Mouse (Mus musculus): Measurements from ENCODE around the gene Inpp5k. TPM values are rescaled to one million over a fixed set of nuclear protein-coding genes. Genes with fewer than 3 reads are reported as not detected.

Gene Inpp5k
- polyA plus RNA-seq, 1 experiment from 2014 or later, result 71.4 TPM

GRCm38 (mm10) chr11:75614769-75615168 is 16.0 kb upstream of the Inpp5k start:
- H3K4me1 ChIP-seq (ENCODE audit: insufficient read depth, low read depth, low read length), result no peaks in the 10 kb centered on the region
- H3K27ac ChIP-seq (ENCODE audit: low read length), result no peak overlapping the region
- H3K9ac ChIP-seq (replicated peaks; ENCODE audit: low read depth), result no peak overlapping the region
- H3K27me3 ChIP-seq (replicated peaks; ENCODE audit: insufficient read depth, low read length), result no peaks in the 10 kb centered on the region
- H3K4me3 ChIP-seq (ENCODE audit: low read depth, low read length), result no peak overlapping the region
- ATAC-seq, result no peak
- H3K4me2 ChIP-seq (replicated peaks; ENCODE audit: low read depth, low read length), result no peak overlapping the region
- peaks cover 39% of the 10 kb centered on the region for H3K36me3 ChIP-seq (ENCODE audit: insufficient read depth, low read length)
- DNase-seq (ENCODE audit: low spot score), result no peak
- TF ChIP-seq EP300 (IDR thresholded peaks at IDR 0.05) (no peak), CTCF (IDR thresholded peaks at IDR 0.05) (no peak)
- WGBS, result 100% methylated on average over 1 of the region's 1 CpGs
- H3K9me3 ChIP-seq (ENCODE audit: low read length), result no peaks in the 10 kb centered on the region

- TF ChIP-seq EP300 (IDR thresholded peaks at IDR 0.05), result no peak
- TF ChIP-seq CTCF (IDR thresholded peaks at IDR 0.05), result no peak
Observed at GRCm38 (mm10) chr11:75615556-75615955, 15.2 kb upstream of the Inpp5k start.

GRCm38 (mm10) chr11:75619133-75619532 is 11.7 kb upstream of the Inpp5k start:
- peaks cover 19% of the 10 kb centered on the region; the same call in 1 of the 2 replicates for H3K36me3 ChIP-seq (ENCODE audit: insufficient read depth, low read length)
- no peak overlapping the region for H3K27ac ChIP-seq (ENCODE audit: low read length)

More at GRCm38 (mm10) chr11:75615556-75615955, 15.2 kb upstream of the Inpp5k start:
- Histone ChIP-seq H3K9ac (replicated peaks; ENCODE audit: low read depth) (no peak overlapping the region), H3K36me3 (ENCODE audit: insufficient read depth, low read length) (peaks cover 35% of the 10 kb centered on the region), H3K4me2 (replicated peaks; ENCODE audit: low read depth, low read length) (no peak overlapping the region), H3K4me1 (ENCODE audit: insufficient read depth, low read depth, low read length) (no peaks in the 10 kb centered on the region), H3K9me3 (ENCODE audit: low read length) (no peaks in the 10 kb centered on the region), H3K27me3 (replicated peaks; ENCODE audit: insufficient read depth, low read length) (no peaks in the 10 kb centered on the region), H3K4me3 (ENCODE audit: low read depth, low read length) (no peak overlapping the region), H3K27ac (ENCODE audit: low read length) (no peak overlapping the region)
- WGBS, result 74% methylated on average over 2 of the region's 2 CpGs
- ATAC-seq, result no peak
- DNase-seq (ENCODE audit: low spot score), result no peak

GRCm38 (mm10) chr11:75620136-75620780 is 10.5 kb upstream of the Inpp5k start:
- ATAC-seq, result peak; percentile 62
- TF ChIP-seq CTCF (IDR thresholded peaks at IDR 0.05), result no peak
- peak; percentile 39; the same call in 1 of the 2 replicates for TF ChIP-seq EP300 (IDR thresholded peaks at IDR 0.05)
- Histone ChIP-seq H3K27me3 (replicated peaks; ENCODE audit: insufficient read depth, low read length) (no peaks in the 10 kb centered on the region), H3K4me1 (ENCODE audit: insufficient read depth, low read depth, low read length) (peaks cover 8% of the 10 kb centered on the region; the same call in 1 of the 2 replicates), H3K9me3 (ENCODE audit: low read length) (no peaks in the 10 kb centered on the region), H3K36me3 (ENCODE audit: insufficient read depth, low read length) (peaks cover 21% of the 10 kb centered on the region; the same call in 1 of the 2 replicates), H3K4me2 (replicated peaks; ENCODE audit: low read depth, low read length) (no peak overlapping the region), H3K27ac (ENCODE audit: low read length) (peak overlapping the region; percentile 74), H3K9ac (replicated peaks; ENCODE audit: low read depth) (no peak overlapping the region), H3K4me3 (ENCODE audit: low read depth, low read length) (no peak overlapping the region)
- DNase-seq (ENCODE audit: low spot score), result peak; percentile 55
- 54% methylated on average over 12 of the region's 12 CpGs for WGBS

More at GRCm38 (mm10) chr11:75619133-75619532, 11.7 kb upstream of the Inpp5k start:
- no peak for ATAC-seq
- DNase-seq (ENCODE audit: low spot score), result peak; percentile 18
- Histone ChIP-seq H3K9ac (replicated peaks; ENCODE audit: low read depth) (no peak overlapping the region), H3K4me3 (ENCODE audit: low read depth, low read length) (no peak overlapping the region), H3K9me3 (ENCODE audit: low read length) (no peaks in the 10 kb centered on the region), H3K4me1 (ENCODE audit: insufficient read depth, low read depth, low read length) (peaks cover 4% of the 10 kb centered on the region; the same call in 1 of the 2 replicates), H3K4me2 (replicated peaks; ENCODE audit: low read depth, low read length) (no peak overlapping the region), H3K27me3 (replicated peaks; ENCODE audit: insufficient read depth, low read length) (no peaks in the 10 kb centered on the region)
- TF ChIP-seq CTCF (IDR thresholded peaks at IDR 0.05), result peak; percentile 65
- TF ChIP-seq EP300 (IDR thresholded peaks at IDR 0.05), result no peak
- 81% methylated on average over 5 of the region's 5 CpGs for WGBS

- no peak overlapping the region for H3K9ac ChIP-seq (replicated peaks; ENCODE audit: low read depth)
- H3K27ac ChIP-seq (ENCODE audit: low read length), result peak overlapping the region; percentile 74
- no peak overlapping the region for H3K4me3 ChIP-seq (ENCODE audit: low read depth, low read length)
- DNase-seq (ENCODE audit: low spot score), result peak; percentile 12
- no peak overlapping the region for H3K4me2 ChIP-seq (replicated peaks; ENCODE audit: low read depth, low read length)
- H3K9me3 ChIP-seq (ENCODE audit: low read length), result no peaks in the 10 kb centered on the region
- peak; percentile 21 for ATAC-seq
- TF ChIP-seq CTCF (IDR thresholded peaks at IDR 0.05) (no peak), EP300 (IDR thresholded peaks at IDR 0.05) (peak; percentile 40; the same call in 1 of the 2 replicates)
- 58% methylated on average over 2 of the region's 2 CpGs for WGBS
- peaks cover 8% of the 10 kb centered on the region; the same call in 1 of the 2 replicates for H3K4me1 ChIP-seq (ENCODE audit: insufficient read depth, low read depth, low read length)
- peaks cover 32% of the 10 kb centered on the region; the same call in 1 of the 2 replicates for H3K36me3 ChIP-seq (ENCODE audit: insufficient read depth, low read length)
- H3K27me3 ChIP-seq (replicated peaks; ENCODE audit: insufficient read depth, low read length), result no peaks in the 10 kb centered on the region
Observed at GRCm38 (mm10) chr11:75621426-75621825, 9.4 kb upstream of the Inpp5k start.

- Histone ChIP-seq H3K36me3 (ENCODE audit: insufficient read depth, low read length) (peaks cover 45% of the 10 kb centered on the region; the same call in 1 of the 2 replicates), H3K4me3 (ENCODE audit: low read depth, low read length) (no peak overlapping the region), H3K4me2 (replicated peaks; ENCODE audit: low read depth, low read length) (no peak overlapping the region), H3K4me1 (ENCODE audit: insufficient read depth, low read depth, low read length) (peaks cover 8% of the 10 kb centered on the region; the same call in 1 of the 2 replicates), H3K27ac (ENCODE audit: low read length) (peak overlapping the region; percentile 48), H3K27me3 (replicated peaks; ENCODE audit: insufficient read depth, low read length) (no peaks in the 10 kb centered on the region), H3K9me3 (ENCODE audit: low read length) (no peaks in the 10 kb centered on the region), H3K9ac (replicated peaks; ENCODE audit: low read depth) (no peak overlapping the region)
- 79% methylated on average over 2 of the region's 2 CpGs for WGBS
- no peak for ATAC-seq
- DNase-seq (ENCODE audit: low spot score), result no peak
- TF ChIP-seq EP300 (IDR thresholded peaks at IDR 0.05) (no peak), CTCF (IDR thresholded peaks at IDR 0.05) (no peak)
Observed at GRCm38 (mm10) chr11:75622588-75623329, 8.0 kb upstream of the Inpp5k start.

Measured in lung, postnatal 0 days (tissue).